Mouse (Mus musculus) hindbrain, embryonic 11.5 days (tissue): ENCODE data around the gene Pcyt1a. TPM values are rescaled to one million over a fixed set of nuclear protein-coding genes. Genes with fewer than 3 reads are reported as not detected.
A peak's percentile ranks its signal among the peaks of the same experiment; 100 is the strongest.
"Not testable (repeated sequence)": the region's sequence is repeated elsewhere in the genome, so short reads cannot be mapped to it uniquely, and the experiment has no call there.

Source experiments
- ATAC-seq: fragments of 200-750 bp; cut with Nextera tagmentation; 2 replicates; pipeline ENCODE4 v1.8.0; 2017; ENCODE audit warnings: mild to moderate bottlenecking, moderate TSS enrichment, moderate library complexity; ENCODE audit not compliant: low FRiP score
- DNase-seq: peaks from one replicate; pipeline ENCODE4 v3.0.0-alpha.2; 2015; ENCODE audit warnings: low spot score
- H3K27ac ChIP-seq: fragments of 300-500 bp; sonication (generic); 2 replicates; pipeline ENCODE4 v1.5.1; 2014; ENCODE audit warnings: mild to moderate bottlenecking, low read depth, low read length
- H3K27me3 ChIP-seq: fragments of 300-500 bp; sonication (generic); 2 replicates; pipeline ENCODE4 v1.6.1; 2014; ENCODE audit warnings: mild to moderate bottlenecking, low read length, moderate library complexity, mixed read lengths; ENCODE audit not compliant: control insufficient read depth, insufficient read depth
- H3K36me3 ChIP-seq: fragments of 300-500 bp; sonication (generic); 2 replicates; pipeline ENCODE4 v1.6.1; 2014; ENCODE audit warnings: mild to moderate bottlenecking, low read length, moderate library complexity, mixed read lengths; ENCODE audit not compliant: control insufficient read depth, insufficient read depth
- H3K4me1 ChIP-seq: fragments of 300-500 bp; sonication (generic); replicated peaks from 2 replicates; pipeline ENCODE4 v1.6.1; 2014; ENCODE audit warnings: low read length, mixed read lengths; ENCODE audit not compliant: control insufficient read depth, insufficient read depth
- H3K4me2 ChIP-seq: fragments of 300-500 bp; sonication (generic); replicated peaks from 2 replicates; pipeline ENCODE4 v1.6.1; 2014; ENCODE audit warnings: mild to moderate bottlenecking, low read depth, low read length
- H3K4me3 ChIP-seq: fragments of 300-500 bp; sonication (generic); 2 replicates; pipeline ENCODE4 v1.5.1; 2014; ENCODE audit warnings: low read depth, low read length
- H3K9ac ChIP-seq: fragments of 300-500 bp; sonication (generic); 2 replicates; pipeline ENCODE4 v1.6.1; 2014; ENCODE audit warnings: low read depth, low read length
- H3K9me3 ChIP-seq: fragments of 300-500 bp; sonication (generic); 2 replicates; pipeline ENCODE4 v1.6.1; 2016; ENCODE audit warnings: low read length; ENCODE audit not compliant: control insufficient read depth
- WGBS: fragments of 180-500 bp; shearing (Covaris S2); extraction: QIAGEN DNeasy Blood & Tissue Kit; methylation state at CpG from one replicate; pipeline ENCODE4 v1.1.7; 2014; 5-methylcytosine and 5-hydroxymethylcytosine counted together
- polyA plus RNA-seq: library from polyadenylated mRNA; unstranded; fragments of >200 nt; fragmentation: Nextera tagmentation; extraction: Ambion mirVana; gene quantifications from 2 replicates; pipeline ENCODE4 v1.2.1, GENCODE M21; 2014

Gene Pcyt1a
- polyA plus RNA-seq, 1 experiment from 2014 or later, result 41.8 TPM

GRCm38 (mm10) chr16:32494371-32494770, 63.6 kb downstream of the Pcyt1a start:
- ATAC-seq, result not testable (repeated sequence)

GRCm38 (mm10) chr16:32495965-32496364, 65.2 kb downstream of the Pcyt1a start, which contains the start of gene Zdhhc19:
Gene Zdhhc19 (plus strand): TSS chr16:32496265.
- WGBS, result 85% methylated on average over 3 of the region's 3 CpGs
- ATAC-seq, result no peak
- Histone ChIP-seq H3K36me3 (no peaks in the 10 kb centered on the region), H3K4me1 (0 out of 2 replicates have a peak, but pooled peaks cover 2% of the 10 kb centered on the region), H3K27ac (no peak within 1 kb of the TSS), H3K4me3 (no peak within 1 kb of the TSS), H3K9ac (no peak within 1 kb of the TSS), H3K4me2 (no peak within 1 kb of the TSS), H3K27me3 (no peaks in the 10 kb centered on the region), H3K9me3 (no peaks in the 10 kb centered on the region)
- DNase-seq, result no peak

More at GRCm38 (mm10) chr16:32494371-32494770, 63.6 kb downstream of the Pcyt1a start:
- DNase-seq, H3K4me1 ChIP-seq, H3K9ac ChIP-seq, H3K9me3 ChIP-seq, H3K4me3 ChIP-seq, H3K27ac ChIP-seq, H3K36me3 ChIP-seq, H3K27me3 ChIP-seq, H3K4me2 ChIP-seq: not testable (repeated sequence)
- WGBS, result 77% methylated on average over 6 of the region's 6 CpGs

- no peak for ATAC-seq
Measured at GRCm38 (mm10) chr16:32498996-32499395, 68.3 kb downstream of the Pcyt1a start.

GRCm38 (mm10) chr16:32499430-32500037, 68.8 kb downstream of the Pcyt1a start:
- Histone ChIP-seq H3K4me2 (peak overlapping the region; percentile 47), H3K9ac (peak overlapping the region; percentile 73), H3K36me3 (no peaks in the 10 kb centered on the region), H3K27me3 (no peaks in the 10 kb centered on the region), H3K9me3 (no peaks in the 10 kb centered on the region), H3K4me1 (0 out of 2 replicates have a peak, but pooled peaks cover 2% of the 10 kb centered on the region), H3K27ac (no peak overlapping the region), H3K4me3 (peak overlapping the region; percentile 26)
- ATAC-seq, result peak; percentile 91
- WGBS, result 11% methylated on average over 22 of the region's 22 CpGs
- peak; percentile 95 for DNase-seq

More at GRCm38 (mm10) chr16:32498996-32499395, 68.3 kb downstream of the Pcyt1a start:
- 56% methylated on average over 13 of the region's 13 CpGs for WGBS
- H3K4me3 ChIP-seq, result no peak overlapping the region
- 0 out of 2 replicates have a peak, but pooled peaks cover 2% of the 10 kb centered on the region for H3K4me1 ChIP-seq
- DNase-seq, result no peak
- no peak overlapping the region for H3K4me2 ChIP-seq
- no peak overlapping the region for H3K27ac ChIP-seq
- no peaks in the 10 kb centered on the region for H3K27me3 ChIP-seq
- no peaks in the 10 kb centered on the region for H3K9me3 ChIP-seq
- H3K36me3 ChIP-seq, result no peaks in the 10 kb centered on the region
- no peak overlapping the region for H3K9ac ChIP-seq

- ATAC-seq, result no peak
- H3K9me3 ChIP-seq, result no peaks in the 10 kb centered on the region
- H3K4me3 ChIP-seq, result no peak overlapping the region
- H3K4me2 ChIP-seq, result no peak overlapping the region
- no peak for DNase-seq
- no peak overlapping the region for H3K27ac ChIP-seq
- H3K9ac ChIP-seq, result no peak overlapping the region
- 84% methylated on average over 7 of the region's 7 CpGs for WGBS
- no peaks in the 10 kb centered on the region for H3K27me3 ChIP-seq
- H3K36me3 ChIP-seq, result no peaks in the 10 kb centered on the region
- 0 out of 2 replicates have a peak, but pooled peaks cover 2% of the 10 kb centered on the region for H3K4me1 ChIP-seq
Measured at GRCm38 (mm10) chr16:32501459-32501858, 70.7 kb downstream of the Pcyt1a start.

GRCm38 (mm10) chr16:32502621-32503335, 72.1 kb downstream of the Pcyt1a start:
- Histone ChIP-seq H3K9me3 (no peaks in the 10 kb centered on the region), H3K27me3 (no peaks in the 10 kb centered on the region), H3K36me3 (no peaks in the 10 kb centered on the region), H3K9ac (no peak overlapping the region), H3K4me3 (no peak overlapping the region), H3K27ac (no peak overlapping the region), H3K4me2 (no peak overlapping the region), H3K4me1 (0 out of 2 replicates have a peak, but pooled peaks cover 2% of the 10 kb centered on the region)
- DNase-seq (no peak), ATAC-seq (no peak)
- 87% methylated on average over 12 of the region's 12 CpGs for WGBS

- Histone ChIP-seq H3K36me3 (no peaks in the 10 kb centered on the region), H3K27ac (no peak overlapping the region), H3K4me3 (no peak overlapping the region), H3K9me3 (no peaks in the 10 kb centered on the region), H3K4me2 (no peak overlapping the region), H3K9ac (no peak overlapping the region), H3K27me3 (no peaks in the 10 kb centered on the region), H3K4me1 (0 out of 2 replicates have a peak, but pooled peaks cover 2% of the 10 kb centered on the region)
- WGBS, result 74% methylated on average over 6 of the region's 6 CpGs
- DNase-seq (no peak), ATAC-seq (no peak)
Measured at GRCm38 (mm10) chr16:32503633-32504032, 72.9 kb downstream of the Pcyt1a start.

GRCm38 (mm10) chr16:32506298-32506697, 75.6 kb downstream of the Pcyt1a start:
- H3K36me3 ChIP-seq, result no peaks in the 10 kb centered on the region
- no peak overlapping the region for H3K9ac ChIP-seq
- 80% methylated on average over 8 of the region's 8 CpGs for WGBS
- no peaks in the 10 kb centered on the region for H3K27me3 ChIP-seq
- H3K27ac ChIP-seq, result no peak overlapping the region
- no peak overlapping the region for H3K4me2 ChIP-seq
- ATAC-seq (no peak), DNase-seq (no peak)
- H3K9me3 ChIP-seq, result no peaks in the 10 kb centered on the region
- no peak overlapping the region for H3K4me3 ChIP-seq
- H3K4me1 ChIP-seq, result no peaks in the 10 kb centered on the region
